Mouse (Mus musculus): ENCODE data around the gene Akap13.

GRCm38 (mm10) chr7:75470318-75470925 is 15.1 kb downstream of the Akap13 start:
- TF ChIP-seq POLR2A (IDR thresholded peaks at IDR 0.05; ENCODE audit: low read depth, low read length) (no peak), CTCF (conservative IDR thresholded peaks at IDR 0.05; ENCODE audit: insufficient read depth, insufficient read length, low read depth, low read length) (no peak)
